Mouse (Mus musculus) C2C12 (cell line): ENCODE data around the gene Tenm4.

Experiments used
- CEBPB ChIP-seq: IDR thresholded peaks from one replicate; pipeline ENCODE4 v1.6.1; 2011; ENCODE audit warnings: low read depth, mild to moderate bottlenecking, control low read depth, moderate library complexity
- CTCF ChIP-seq: IDR thresholded peaks from one replicate; pipeline ENCODE4 v1.5.1; 2011; ENCODE audit not compliant: control insufficient read depth, insufficient read depth, insufficient read length
- MAX ChIP-seq: IDR thresholded peaks from one replicate; pipeline ENCODE4 v1.6.1; 2011; ENCODE audit warnings: mild to moderate bottlenecking, control low read depth
- MYOG ChIP-seq: IDR thresholded peaks from one replicate; pipeline ENCODE4 v1.6.1; 2011; ENCODE audit not compliant: control insufficient read depth, insufficient read length; ENCODE audit errors: extremely low read depth
- USF1 ChIP-seq: IDR thresholded peaks from one replicate; pipeline ENCODE4 v1.6.1; 2011; ENCODE audit warnings: low read depth, mild to moderate bottlenecking, control low read depth, moderate library complexity

DNA sequence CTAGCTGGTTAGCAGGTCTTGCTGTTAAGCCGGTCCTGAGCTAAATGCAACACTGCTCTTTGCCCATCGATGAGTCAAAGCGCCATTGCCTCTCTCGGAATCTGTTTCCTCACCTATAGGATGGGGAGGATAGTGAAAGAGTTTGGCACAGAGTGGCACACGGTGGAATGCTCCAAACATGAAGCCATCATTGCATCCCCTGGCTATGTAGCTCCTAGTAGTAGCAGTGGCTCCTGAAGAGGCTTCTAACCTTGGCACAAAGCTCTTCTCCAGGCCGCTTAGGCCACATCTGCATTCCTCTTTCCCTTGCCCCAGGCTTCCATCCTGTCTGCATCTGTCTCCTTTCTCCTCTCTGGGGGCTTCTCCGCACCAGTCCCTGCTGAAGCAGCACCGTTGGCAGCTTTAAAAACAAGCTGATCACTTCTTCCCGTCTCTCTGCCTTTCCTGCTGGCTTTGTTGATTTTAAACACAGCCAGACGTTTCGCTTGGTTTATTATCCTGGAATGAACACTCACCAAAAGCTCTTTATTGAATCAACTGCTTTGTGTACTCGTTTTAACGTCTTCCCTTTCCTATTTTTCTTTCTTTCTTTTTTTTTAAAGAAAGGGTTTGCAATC, 626.8 kb downstream of the Tenm4 start:
- TF ChIP-seq CTCF (no peak), MAX (no peak), MYOG (no peak), USF1 (no peak), CEBPB (no peak)
